Mouse (Mus musculus) ES-E14 (cell line): ENCODE measurements around the gene Tlcd2. TPM values are rescaled to one million over a fixed set of nuclear protein-coding genes. Genes with fewer than 3 reads are reported as not detected.

Experiments
- DNase-seq: peaks from one replicate; pipeline ENCODE4 v3.0.0-alpha.2; 2013; ENCODE audit warnings: low read depth, low spot score
- H3K27ac ChIP-seq: 2 replicates; pipeline ENCODE4 v1.5.1; 2012; ENCODE audit warnings: low read depth, mild to moderate bottlenecking, low read length, moderate library complexity, mixed read lengths; ENCODE audit not compliant: poor library complexity, insufficient read depth, severe bottlenecking
- H3K36me3 ChIP-seq: 2 replicates; pipeline ENCODE4 v1.6.1; 2012; ENCODE audit warnings: mild to moderate bottlenecking, low read length, moderate library complexity, mixed read lengths; ENCODE audit not compliant: control insufficient read depth, poor library complexity, insufficient read depth, severe bottlenecking
- H3K4me1 ChIP-seq, 2 experiments: fragments of 150-350 bp in 1 of 2; sonication (generic) in 1 of 2; 2 replicates each; pipeline ENCODE4 v1.6.1; 2012; ENCODE audit warnings: low read length in 2 of 2, mild to moderate bottlenecking in 1 of 2, mixed read lengths in 1 of 2; ENCODE audit not compliant: control insufficient read depth in 2 of 2, insufficient read depth in 2 of 2, poor library complexity in 1 of 2
- H3K4me3 ChIP-seq, 2 experiments: fragments of 150-350 bp in 1 of 2; sonication (generic) in 1 of 2; 2 replicates each; pipeline ENCODE4 v1.5.1; 2012; ENCODE audit warnings: low read length in 2 of 2, low read depth in 1 of 2, mild to moderate bottlenecking in 1 of 2, mixed read lengths in 1 of 2; ENCODE audit not compliant: insufficient read depth in 1 of 2, poor library complexity in 1 of 2, severe bottlenecking in 1 of 2
- H3K9ac ChIP-seq: 2 replicates; pipeline ENCODE4 v1.6.1; 2012; ENCODE audit warnings: low read depth, mild to moderate bottlenecking, low read length, mixed read lengths; ENCODE audit not compliant: poor library complexity, insufficient read depth, severe bottlenecking
- H3K9me3 ChIP-seq: fragments of 150-350 bp; sonication (generic); 2 replicates; pipeline ENCODE4 v1.6.1; 2012; ENCODE audit warnings: low read depth, mild to moderate bottlenecking, low read length; ENCODE audit not compliant: control insufficient read depth, insufficient read depth
- CHD2 ChIP-seq: IDR thresholded peaks from 2 replicates; pipeline ENCODE4 v1.6.1; 2014; ENCODE audit warnings: mild to moderate bottlenecking, low read depth, low read length, inconsistent platforms
- HCFC1 ChIP-seq: IDR thresholded peaks from 2 replicates; pipeline ENCODE4 v1.6.1; 2012; ENCODE audit warnings: low read length, inconsistent platforms, borderline replicate concordance; ENCODE audit not compliant: insufficient read depth
- MAFK ChIP-seq: IDR thresholded peaks from 2 replicates; pipeline ENCODE4 v1.6.1; 2014; ENCODE audit warnings: mild to moderate bottlenecking, low read depth, low read length, inconsistent platforms; ENCODE audit not compliant: insufficient read depth
- ZC3H11A ChIP-seq: IDR thresholded peaks from 2 replicates; pipeline ENCODE4 v1.6.1; 2012; ENCODE audit warnings: low read depth, mild to moderate bottlenecking, inconsistent platforms, low read length, borderline replicate concordance
- ZNF384 ChIP-seq: IDR thresholded peaks from 2 replicates; pipeline ENCODE4 v1.6.1; 2012; ENCODE audit warnings: low read depth, low read length, inconsistent platforms
- in situ Hi-C, 2 experiments: fragments of 600-800 bp; cut with MboI; formaldehyde crosslinking; loops; one replicate each; pipeline ENCODE4 v1.15.1; 2025; ENCODE audit warnings: low sequenced_read_pairs in 2 of 2, inconsistent platforms in 1 of 2; ENCODE audit not compliant: unreplicated experiment in 2 of 2
- total RNA-seq: library from RNA; depleted of rRNA; stranded (reverse); fragments of 300-350 nt; gene quantifications from 2 replicates; pipeline ENCODE4 v1.2.3, GENCODE M21; 2012

Gene Tlcd2
- total RNA-seq, 1 experiment: 5.9 TPM

DNA sequence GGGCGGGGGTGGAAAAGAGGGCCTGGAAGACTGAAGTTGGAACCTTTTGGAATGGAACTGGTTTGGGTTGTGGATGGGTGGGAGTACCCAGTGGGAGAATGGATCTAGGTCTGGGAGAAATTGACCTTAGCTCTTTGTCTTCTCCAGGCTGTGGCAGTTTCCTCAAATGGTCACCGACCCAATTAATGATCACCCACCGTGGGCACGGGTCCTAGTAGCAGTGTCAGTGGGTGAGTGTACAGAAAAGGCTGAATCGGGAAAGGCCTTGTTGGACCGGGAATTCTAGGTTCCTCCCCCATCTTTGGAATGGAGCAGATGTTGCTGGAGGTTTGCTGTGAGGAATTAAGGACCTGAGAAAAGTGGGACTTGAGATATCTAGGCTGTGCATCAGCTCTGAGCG, 6.9 kb downstream of the Tlcd2 start:
- in situ Hi-C loops: no loop called here
- no peaks in the 10 kb centered on the region; the same call in 1 of the 2 replicates for H3K36me3 ChIP-seq
- peak overlapping the region; percentile 66 for H3K9ac ChIP-seq
- TF ChIP-seq ZC3H11A: no peak
- TF ChIP-seq MAFK: no peak
- TF ChIP-seq ZNF384: no peak
- no peak for TF ChIP-seq CHD2
- H3K4me1 ChIP-seq: peaks cover 4 to 8% of the 10 kb centered on the region in 2 experiments; a peak in 2 of 4 replicates
- no peak for DNase-seq
- H3K4me3 ChIP-seq: peak overlapping the region; percentile 49 to 58
- H3K9me3 ChIP-seq: no peaks in the 10 kb centered on the region
- no peak overlapping the region for H3K27ac ChIP-seq

DNA sequence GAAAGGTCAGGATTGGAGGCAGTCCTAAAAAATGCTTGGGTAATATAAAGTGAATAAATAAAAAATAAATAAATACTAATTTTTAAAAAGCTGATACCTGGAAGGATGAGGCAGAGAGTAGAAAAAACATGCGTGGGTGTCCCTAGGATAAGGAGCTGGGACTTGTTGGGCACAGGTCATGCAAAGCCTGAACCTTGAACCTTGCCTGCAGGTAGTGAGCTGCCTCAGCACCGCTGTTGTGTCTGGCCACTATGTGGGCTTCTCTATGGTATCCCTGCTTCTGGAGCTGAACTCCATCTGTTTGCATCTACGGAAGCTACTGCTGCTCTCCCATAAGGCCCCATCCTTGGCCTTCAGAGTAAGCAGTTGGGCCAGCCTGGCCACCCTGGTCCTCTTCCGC, 7.7 kb downstream of the Tlcd2 start:
- Histone ChIP-seq H3K4me3 (no peak overlapping the region), H3K27ac (no peak overlapping the region), H3K36me3 (no peaks in the 10 kb centered on the region; the same call in 1 of the 2 replicates), H3K9ac (no peak overlapping the region), H3K4me1 (peaks cover 2 to 7% of the 10 kb centered on the region in 2 experiments; a peak in 1 of 4 replicates), H3K9me3 (no peaks in the 10 kb centered on the region)
- TF ChIP-seq ZNF384: no peak
- in situ Hi-C loops: no loop called here
- no peak for DNase-seq

DNA sequence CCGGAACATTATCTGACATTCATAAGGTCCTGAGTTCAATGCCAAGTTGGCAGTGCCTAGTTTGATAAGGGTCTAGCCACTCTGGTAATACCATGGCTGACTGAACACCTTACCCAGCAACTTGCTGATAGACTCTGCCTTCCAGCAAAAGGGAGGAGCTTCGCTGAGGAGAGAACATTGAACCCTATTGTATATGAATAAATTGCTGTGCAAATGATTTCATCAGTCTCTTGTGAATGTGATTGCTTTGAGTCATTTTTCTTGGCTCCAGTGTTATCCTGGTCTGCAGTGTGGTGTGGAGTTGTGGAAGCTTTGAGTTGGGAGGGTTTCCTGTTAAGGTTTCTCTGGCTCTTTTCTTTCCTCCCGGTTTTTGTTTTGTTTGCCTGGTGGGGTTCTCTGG, 9.2 kb downstream of the Tlcd2 start:
- Histone ChIP-seq H3K4me1 (peaks cover 2 to 7% of the 10 kb centered on the region in 2 experiments; a peak in 1 of 4 replicates), H3K36me3 (no peaks in the 10 kb centered on the region), H3K4me3 (no peak overlapping the region), H3K27ac (no peak overlapping the region), H3K9me3 (no peaks in the 10 kb centered on the region), H3K9ac (no peak overlapping the region)
- no peak for DNase-seq
- in situ Hi-C loops: no loop called here
- TF ChIP-seq ZC3H11A (no peak), MAFK (no peak), CHD2 (no peak), ZNF384 (no peak), HCFC1 (no peak)

DNA sequence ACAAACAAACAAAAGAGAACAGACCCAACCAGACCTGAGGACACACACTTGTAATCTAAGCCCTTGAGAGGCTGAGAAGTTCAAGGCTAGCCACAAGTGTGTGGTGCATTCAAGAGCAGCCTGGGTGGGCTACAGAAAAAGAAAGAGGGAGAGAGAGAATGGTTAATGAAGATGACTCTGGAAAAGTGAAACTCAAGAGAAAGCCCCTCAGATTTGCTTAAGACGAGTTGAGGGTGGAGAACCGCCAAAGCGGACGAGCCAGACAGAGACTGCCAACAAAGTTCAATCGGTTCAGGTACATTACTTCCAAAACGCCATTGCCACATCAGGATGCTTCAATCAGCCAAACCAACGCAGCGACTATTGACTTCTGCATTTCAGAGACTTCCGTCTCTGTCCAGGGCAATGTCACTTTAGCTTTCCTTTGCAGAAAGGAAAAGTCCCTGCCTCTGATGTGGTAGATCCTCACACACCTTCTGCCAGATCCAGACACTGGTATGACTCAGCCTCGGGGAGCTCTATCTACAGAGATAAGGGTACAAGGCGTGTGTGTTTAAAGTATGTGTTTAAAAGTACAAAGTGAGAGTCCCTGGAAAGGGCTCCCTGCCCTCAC, 11.1 kb downstream of the Tlcd2 start:
- Histone ChIP-seq H3K9ac (no peak overlapping the region), H3K36me3 (no peaks in the 10 kb centered on the region), H3K27ac (no peak overlapping the region), H3K4me3 (no peak overlapping the region), H3K4me1 (peaks cover under 1 to 7% of the 10 kb centered on the region in 2 experiments; a peak in 1 of 4 replicates), H3K9me3 (no peaks in the 10 kb centered on the region)
- in situ Hi-C loops: no loop called here
- no peak for DNase-seq
- TF ChIP-seq CHD2: no peak
- TF ChIP-seq ZC3H11A: no peak
- no peak for TF ChIP-seq MAFK
- TF ChIP-seq ZNF384: no peak
- TF ChIP-seq HCFC1: no peak

DNA sequence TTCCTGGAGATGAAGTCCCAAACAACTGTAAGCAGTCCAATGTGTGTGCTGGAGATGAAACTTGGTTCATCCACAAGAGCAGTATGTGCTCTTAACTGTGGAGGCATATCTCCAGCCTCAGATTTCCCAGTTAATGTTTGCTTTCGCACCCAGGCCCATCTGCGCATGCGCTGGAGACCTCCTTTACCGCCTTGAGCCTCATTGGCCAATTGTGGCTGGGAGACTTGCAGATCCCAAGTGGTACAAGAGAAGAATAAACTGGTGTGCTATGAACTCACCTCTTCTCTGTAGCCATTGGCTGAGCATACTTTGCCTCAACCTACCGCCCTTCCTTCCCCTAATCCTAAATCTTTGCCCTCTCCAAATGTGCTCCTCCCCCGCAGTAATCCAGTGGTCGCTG, 11.9 kb downstream of the Tlcd2 start:
- Histone ChIP-seq H3K4me1 (peaks cover 0 to 7% of the 10 kb centered on the region in 2 experiments; a peak in 1 of 4 replicates), H3K4me3 (no peak overlapping the region), H3K27ac (no peak overlapping the region), H3K9ac (no peak overlapping the region), H3K36me3 (no peaks in the 10 kb centered on the region), H3K9me3 (no peaks in the 10 kb centered on the region)
- TF ChIP-seq CHD2 (no peak), ZC3H11A (no peak), MAFK (no peak), ZNF384 (no peak), HCFC1 (no peak)
- no peak for DNase-seq
- in situ Hi-C loops: no loop called here
